Mouse (Mus musculus) thymus, postnatal 25 days (tissue): Measurements from ENCODE around the gene Ugt3a2.

Experiments
- DNase-seq: peaks from one replicate; pipeline ENCODE4 v3.0.0; 2022

Gene Ugt3a2

GRCm38 (mm10) chr15:9335341-9335740, at the start of gene Ugt3a2:
Ugt3a2 (plus strand) TSS chr15:9335550.
- no peak for DNase-seq

DNA sequence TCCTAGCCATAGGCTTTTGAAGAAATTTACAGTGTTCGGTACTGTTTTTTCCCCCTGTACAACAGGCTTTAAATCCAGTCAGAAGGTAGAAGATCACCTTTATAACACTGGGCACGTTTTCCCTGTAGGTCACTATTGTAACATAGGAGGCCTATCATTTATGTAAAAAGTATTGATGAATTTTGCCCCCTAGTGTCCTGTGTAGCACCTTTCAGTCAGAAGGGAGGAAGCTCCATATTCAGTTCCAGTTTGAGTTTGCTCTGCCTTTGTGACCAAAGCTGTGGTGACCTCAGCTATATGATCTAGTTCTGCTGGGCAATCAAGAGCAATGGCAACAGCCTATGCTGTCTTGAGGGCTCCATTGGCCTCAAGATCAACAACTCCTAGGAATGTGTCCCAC, 45.7 kb upstream of the Ugt3a2 start:
- no peak for DNase-seq

GRCm38 (mm10) chr15:9305978-9306692, 29.2 kb upstream of the Ugt3a2 start:
- DNase-seq: no peak

GRCm38 (mm10) chr15:9334596-9334995, 754 bp upstream of the Ugt3a2 start:
- no peak for DNase-seq

DNA sequence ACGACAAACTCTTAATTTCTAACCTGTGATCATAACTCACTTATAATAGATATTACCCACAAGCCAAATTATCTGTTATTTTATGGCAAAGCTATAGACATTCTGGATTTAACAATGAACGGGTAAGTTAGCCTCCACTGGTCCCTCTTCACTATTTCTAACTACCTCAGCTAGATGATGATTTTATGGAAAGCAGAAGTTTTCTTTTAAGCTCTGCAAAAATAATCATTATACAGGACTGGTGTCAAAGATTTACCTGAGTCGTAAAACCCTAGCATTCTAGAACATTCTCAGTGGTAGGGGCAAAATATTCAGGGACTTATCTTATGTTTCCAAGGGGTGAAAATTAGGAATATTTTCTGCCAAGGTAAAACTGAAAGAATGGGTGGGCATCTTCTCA, 1.3 kb downstream of the Ugt3a2 start:
- no peak for DNase-seq

DNA sequence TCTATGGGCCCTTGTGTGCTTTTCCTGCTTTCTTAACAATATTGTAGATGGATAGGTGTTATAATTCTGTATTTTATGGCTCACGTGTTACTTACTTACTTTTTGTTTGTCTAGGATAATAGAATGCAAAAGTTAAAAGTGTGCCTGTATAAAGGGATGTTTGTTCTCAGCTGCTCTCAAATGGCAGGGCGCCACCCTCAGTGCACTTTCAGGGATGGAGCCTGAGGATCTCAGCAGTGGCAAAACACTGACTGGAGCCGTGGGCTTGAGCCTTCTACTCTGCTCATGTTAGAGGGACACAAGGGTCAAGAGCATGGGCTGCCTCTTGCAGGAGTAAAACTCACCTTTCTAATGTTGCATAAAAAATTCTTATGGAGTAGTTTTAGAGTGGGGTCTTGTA, 1.7 kb downstream of the Ugt3a2 start:
- no peak for DNase-seq

- DNase-seq: no peak
Observed at GRCm38 (mm10) chr15:9348739-9349138, 13.4 kb downstream of the Ugt3a2 start.

- peak; percentile 2 for DNase-seq
Observed at GRCm38 (mm10) chr15:9362801-9363200, 27.5 kb downstream of the Ugt3a2 start.

DNA sequence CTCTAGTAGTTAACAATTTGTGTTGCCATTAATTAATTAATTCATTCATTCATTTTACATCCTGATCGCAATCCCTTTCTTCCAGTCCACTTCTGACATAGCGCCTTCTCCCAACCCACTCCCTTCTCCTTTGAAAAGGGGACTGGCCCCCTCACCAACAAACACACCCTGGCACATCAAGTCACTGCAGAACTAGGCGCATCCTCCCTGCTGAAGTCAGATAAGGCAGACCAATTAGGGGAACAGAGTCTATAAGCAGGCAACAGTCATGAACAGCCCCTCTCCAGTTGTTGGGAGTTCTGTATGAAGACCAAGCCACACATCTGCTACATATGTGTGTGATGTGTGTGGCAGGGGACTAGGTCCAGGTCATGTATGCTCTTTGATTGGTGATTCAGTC, 33.4 kb downstream of the Ugt3a2 start:
- no peak for DNase-seq

DNA sequence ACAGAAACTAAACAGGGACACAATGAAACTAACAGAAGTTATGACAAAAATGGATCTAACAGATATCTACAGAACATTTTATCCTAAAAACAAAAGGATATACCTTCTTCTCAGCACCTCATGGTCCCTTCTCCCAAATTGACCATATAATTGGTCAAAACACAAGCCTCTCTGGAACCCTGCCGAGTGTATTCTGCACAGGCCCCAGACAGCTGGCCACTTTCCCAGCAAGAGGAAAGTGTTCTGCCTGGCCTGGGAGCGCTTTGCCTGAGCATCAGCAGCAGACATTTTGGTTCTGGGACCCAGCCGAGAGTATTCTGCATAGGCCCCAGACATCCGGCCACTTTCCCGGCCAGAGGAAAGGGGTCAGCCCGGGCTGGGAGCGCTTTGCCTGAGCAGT, 40.9 kb downstream of the Ugt3a2 start:
- DNase-seq: no peak

- no peak for DNase-seq
Observed at GRCm38 (mm10) chr15:9409475-9409874, 74.1 kb downstream of the Ugt3a2 start.
